Mouse (Mus musculus): ENCODE data around the gene Lama5.

Gene Lama5

DNA sequence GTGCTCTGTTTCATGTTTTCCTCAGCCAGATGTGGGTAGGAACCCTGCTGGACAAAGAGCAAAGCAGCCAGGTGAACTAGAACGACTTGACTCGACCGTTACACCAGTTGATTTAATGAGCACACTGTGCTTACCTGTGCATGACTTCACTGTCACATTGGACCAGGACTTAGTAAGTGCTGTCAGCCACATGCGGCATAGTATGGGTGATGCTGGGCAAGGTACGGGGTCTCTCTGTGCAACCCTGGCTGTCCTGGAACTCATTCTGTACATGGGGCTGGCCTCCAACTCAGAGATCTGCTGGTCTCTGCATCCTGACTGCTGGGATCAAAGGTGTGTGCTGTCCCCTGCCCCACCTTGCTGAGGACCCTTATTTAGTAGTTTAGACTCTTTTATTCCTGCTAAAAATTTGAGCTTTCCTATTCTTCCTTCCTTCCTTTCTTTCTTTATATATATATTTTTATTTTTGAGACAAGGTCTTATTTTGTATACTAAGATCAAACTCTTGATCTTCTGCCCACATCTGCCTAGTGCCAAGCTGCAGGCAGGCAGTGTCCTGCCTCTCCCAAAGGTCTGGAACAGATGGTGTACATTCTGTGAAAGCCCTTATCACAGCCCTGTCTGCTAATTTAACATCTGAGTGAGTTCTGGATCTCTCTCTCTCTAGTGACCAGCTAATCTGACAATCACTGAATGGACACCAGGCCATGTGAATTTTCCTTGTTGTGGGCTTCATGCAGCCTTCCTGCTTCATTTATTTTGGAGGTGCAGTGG, 29.0 kb upstream of the Lama5 start:
- in situ Hi-C loops (cut with MboI), result no loop called here

DNA sequence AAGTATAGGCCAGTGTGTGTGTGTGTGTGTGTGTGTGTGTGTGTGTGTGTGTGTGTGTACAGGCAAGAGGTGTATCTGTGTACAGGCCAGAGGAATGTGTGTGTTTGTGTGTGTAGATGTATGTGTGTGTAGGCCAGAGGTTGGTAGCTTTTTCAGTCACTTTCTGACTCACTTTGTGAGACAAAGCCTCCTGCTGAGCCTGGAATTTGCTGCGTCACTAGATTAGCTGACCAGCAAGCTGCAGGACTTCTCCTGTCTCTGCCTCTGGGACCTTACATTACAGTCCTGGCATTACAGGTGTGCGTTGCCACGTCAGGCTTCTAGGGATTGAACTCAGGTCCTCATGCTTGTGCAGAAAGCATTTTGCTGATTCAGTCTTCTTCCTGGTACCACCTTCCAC, 26.2 kb upstream of the Lama5 start:
- in situ Hi-C loops (cut with MboI), result no loop called here

DNA sequence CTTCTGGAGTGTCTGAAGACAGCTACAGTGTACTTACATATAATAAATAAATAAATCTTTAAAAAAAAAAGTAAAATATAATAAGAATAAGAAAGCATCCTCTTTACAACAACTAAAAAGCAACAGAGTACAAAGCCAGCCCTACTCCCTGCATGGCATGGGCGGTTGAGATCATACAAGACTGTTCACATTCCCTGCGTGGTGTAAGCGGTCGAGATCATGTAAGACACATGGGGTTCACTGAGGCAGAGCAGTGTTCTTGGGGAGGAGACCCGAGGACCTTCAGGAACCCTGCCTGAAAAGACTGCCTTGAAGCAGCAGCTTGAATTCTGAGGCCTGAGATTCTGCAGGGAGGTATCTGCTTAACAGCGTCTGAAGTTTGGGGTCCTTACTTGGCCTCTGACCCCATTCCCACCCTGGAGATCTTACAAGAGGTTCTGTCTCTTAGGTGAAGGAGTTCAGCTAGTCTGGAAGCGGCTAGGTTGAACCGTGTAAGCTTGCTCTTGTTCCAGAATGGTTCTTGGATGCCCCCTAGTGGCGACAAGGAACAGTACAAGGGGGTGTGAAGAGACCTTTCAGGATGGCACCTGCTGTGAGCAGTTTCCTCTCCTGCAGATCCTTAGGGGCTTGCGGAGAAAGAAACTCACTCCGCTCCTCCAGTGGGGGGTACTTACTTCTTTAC, 25.4 kb upstream of the Lama5 start:
- in situ Hi-C loops (cut with MboI), result no loop called here

DNA sequence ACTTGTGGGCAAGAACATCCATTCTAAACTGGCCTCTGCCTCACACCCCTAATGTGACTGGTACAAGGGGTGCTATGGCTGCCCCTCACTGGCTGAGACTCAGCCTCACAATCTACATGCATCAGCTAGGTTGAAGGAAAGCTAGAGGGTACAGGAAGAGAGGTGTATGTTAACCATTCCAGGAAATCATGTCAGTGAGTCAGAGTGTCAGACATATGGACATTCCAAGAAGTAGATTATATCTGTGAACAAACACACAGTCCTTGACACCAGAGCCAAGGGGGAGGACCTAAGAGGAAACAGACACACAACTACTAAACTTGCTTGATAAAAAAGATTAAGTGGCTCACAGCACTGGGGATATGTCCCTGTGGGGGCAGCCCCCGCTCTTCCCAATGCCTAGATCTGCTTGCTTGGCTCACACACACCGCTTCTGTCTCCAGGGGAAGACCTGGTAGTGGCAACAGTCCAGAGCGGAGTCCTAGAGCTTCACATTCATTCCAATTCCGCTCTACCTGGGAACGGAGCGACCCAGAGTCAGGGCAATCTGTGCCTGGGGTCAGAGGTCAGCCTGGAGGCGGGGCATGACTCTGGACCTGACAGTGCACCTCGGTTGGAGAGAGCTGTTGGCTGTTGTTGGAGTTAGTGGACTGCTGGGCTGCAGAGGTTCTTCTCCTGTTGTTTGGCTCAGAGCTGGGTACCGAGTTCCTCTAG, 23.4 kb upstream of the Lama5 start:
- in situ Hi-C loops (cut with MboI), result no loop called here

DNA sequence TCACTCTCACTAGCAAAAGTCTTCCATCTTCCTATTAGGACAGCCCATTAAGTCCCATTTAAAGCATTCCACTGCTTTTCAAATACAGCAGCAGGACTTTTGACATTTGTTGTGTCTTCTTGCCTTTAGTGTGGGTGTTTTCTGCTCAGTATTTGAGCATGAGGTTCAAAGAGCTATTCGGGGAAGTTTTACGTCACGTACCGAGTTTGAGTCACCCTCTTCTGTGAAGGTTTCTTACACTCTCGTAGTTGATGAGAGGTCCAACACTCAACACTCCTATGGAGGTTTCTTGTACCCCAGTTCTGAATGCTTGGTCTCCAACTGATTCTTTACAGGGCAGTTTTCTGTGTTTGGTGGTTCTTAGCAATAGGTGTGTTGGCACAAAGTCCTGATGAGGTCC, 22.3 kb upstream of the Lama5 start:
- in situ Hi-C loops (cut with MboI), result no loop called here

DNA sequence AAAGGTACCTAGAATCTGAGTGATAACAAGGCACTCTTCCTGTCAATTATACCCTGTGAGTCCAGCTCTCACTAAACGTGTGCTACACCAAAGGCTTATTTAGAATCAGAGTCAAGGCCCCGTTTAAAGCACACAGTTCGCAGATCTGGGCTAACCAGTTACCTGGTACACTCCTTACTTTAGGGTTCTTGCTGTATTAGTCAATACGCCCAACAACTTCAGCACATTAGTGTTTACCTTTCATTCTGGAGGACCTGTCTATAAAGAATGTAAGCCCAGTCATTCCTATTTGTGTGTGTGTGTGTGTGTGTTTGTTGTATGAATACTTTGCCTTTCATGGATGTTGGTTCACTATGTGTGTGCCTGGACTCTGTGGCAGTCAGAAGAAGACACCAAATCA, 17.4 kb upstream of the Lama5 start:
- in situ Hi-C loops (cut with MboI), result no loop called here

DNA sequence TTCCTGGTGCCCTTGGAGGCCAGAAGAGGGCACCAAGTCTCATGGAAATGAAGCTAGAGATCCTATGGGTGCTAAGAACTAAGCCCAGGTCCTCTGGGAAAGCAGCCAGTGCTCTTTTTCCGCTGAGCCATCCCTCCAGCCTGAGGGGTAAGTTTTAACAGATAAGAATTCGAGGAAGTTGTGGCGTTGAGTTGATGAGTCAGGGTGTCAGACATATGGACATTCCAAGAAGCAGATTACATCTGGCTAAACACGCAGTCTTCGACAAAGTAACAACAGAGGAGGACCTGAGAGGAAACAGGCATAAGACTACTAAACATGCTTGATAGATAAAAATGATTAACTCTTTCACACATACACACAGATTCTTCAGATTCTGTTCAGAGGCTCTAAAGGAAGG, 12.9 kb upstream of the Lama5 start:
- in situ Hi-C loops (cut with MboI), result no loop called here

DNA sequence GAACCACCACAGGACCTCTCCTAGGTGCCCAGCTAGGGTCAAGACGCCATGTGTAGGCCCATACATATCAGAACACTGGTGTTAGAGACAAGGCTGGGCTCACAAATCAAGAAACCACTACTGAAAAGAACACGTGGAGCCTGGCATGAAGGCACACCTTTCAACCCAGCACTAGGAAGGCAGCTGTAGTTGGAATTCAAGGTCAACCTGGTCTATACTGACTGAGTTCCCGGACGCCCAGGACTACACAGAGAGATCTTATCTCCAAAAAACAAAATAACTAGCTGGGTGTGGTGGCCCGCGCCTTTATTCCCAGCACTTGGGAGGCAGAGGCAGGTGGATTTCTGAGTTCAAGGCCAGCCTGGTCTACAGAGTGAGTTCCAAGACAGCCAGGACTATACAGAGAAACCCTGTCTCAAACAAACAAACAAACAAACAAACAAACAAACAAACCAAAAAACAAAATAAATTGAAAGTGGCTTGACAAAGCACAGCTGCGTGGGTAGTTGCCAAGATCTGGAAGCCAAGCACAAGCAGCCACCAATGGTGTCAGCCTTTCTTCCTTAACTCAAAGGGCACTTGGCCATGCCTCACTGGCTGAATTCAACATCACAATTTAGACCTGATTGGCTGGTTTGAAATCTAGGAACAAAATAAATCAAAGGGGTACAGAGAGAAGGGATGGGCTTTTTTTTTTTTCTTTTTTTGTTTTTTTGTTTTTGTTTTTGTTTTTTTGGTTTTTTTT, 12.1 kb upstream of the Lama5 start:
- in situ Hi-C loops (cut with MboI), result no loop called here

DNA sequence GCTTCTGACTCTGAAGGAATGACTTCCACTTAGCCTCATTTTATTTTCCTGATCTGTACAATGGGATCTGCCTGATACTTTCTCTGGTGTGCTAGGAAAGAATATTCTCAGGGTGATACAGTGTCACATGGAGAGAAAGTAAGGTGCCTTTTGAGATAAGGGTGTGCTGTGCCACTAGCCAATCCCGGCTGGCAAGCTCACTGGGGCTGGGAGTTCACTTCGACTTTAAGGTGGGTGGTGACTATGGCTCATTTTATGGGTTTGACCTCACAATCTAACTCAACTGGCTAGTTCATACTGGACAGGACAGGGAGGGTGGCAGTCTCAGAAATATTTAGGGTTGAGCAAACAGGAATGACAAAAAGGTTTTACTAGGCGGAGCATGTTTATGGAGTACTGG, 11.3 kb upstream of the Lama5 start:
- in situ Hi-C loops (cut with MboI), result no loop called here

DNA sequence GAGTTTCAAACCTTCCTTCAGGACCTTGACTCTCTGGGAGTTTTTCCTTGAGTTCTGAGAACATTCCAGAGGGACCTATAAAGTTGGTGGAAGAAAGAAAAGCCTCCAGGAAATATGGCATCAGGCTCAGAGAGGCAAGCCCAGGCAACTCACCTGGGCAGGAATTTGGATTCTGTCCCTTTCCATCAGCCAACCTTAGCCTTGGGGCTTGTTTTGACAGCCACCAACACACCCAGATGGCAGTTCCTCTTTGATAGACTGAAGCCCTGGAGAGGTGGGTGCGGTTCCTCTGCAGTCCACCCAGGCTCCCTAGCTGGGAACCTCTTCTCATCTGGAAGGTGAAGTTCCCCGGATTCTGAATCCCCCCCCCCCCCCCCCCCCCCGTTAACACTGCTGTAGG, 10.8 kb upstream of the Lama5 start:
- in situ Hi-C loops (cut with MboI), result no loop called here

DNA sequence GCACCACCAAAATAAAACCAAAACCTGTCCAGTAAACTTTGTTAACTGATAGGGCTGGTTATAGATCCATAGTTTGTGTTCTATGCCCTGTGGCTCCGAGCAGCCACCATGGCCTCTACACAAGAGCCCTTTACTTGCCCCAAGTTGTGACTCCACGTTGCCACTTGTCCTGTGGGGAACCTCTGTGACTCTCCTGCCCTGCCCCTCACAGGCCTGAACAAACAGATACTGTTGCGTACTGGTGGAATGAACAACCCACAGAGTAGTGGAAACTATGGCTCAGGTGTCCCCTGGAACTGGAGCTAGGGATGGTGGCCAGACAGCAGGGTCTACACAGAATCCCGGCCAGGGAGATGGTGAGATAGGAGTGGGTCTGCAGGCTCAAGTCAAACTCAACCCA, 10.1 kb upstream of the Lama5 start:
- in situ Hi-C loops (cut with MboI), result no loop called here

DNA sequence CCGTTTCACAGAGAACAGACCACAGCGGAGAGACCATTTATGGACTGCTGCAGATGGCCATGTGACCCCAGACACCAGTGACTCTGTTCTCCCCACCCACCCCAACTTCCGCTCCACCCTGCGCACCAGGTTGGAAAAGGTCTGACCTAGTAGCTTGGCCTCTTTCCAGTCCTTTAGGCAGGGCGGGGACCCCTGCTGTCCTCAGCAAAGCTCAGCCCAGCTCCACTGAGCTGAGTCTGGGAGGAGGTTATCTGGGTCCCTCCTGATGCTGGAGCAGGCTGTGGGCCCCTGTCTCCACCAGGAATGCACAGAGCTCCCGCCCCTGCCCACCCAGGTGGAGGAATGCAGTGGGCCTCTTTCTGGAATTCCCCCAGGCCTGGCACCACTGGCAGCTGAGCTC, 9.3 kb upstream of the Lama5 start:
- in situ Hi-C loops (cut with MboI), result no loop called here

DNA sequence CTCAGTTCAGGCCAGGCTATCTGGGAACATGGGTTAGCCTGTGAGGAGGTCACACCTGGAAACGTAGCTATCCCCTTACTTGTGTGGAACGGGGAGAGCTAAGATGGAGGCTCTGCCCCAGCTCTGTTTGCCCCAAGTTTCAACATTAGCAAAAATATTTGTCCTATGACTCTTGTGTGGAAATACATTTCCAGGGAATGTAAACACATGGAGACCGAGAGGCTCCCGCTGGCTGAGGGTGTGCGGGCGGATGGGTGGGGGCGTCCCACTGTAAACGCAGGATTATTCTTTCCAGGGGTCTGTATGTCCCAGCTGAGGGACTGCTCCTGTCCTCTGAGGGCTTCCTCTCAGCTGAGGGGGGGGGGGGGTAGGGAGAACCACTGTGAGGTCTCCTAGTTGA, 8.7 kb upstream of the Lama5 start:
- in situ Hi-C loops (cut with MboI), result no loop called here

DNA sequence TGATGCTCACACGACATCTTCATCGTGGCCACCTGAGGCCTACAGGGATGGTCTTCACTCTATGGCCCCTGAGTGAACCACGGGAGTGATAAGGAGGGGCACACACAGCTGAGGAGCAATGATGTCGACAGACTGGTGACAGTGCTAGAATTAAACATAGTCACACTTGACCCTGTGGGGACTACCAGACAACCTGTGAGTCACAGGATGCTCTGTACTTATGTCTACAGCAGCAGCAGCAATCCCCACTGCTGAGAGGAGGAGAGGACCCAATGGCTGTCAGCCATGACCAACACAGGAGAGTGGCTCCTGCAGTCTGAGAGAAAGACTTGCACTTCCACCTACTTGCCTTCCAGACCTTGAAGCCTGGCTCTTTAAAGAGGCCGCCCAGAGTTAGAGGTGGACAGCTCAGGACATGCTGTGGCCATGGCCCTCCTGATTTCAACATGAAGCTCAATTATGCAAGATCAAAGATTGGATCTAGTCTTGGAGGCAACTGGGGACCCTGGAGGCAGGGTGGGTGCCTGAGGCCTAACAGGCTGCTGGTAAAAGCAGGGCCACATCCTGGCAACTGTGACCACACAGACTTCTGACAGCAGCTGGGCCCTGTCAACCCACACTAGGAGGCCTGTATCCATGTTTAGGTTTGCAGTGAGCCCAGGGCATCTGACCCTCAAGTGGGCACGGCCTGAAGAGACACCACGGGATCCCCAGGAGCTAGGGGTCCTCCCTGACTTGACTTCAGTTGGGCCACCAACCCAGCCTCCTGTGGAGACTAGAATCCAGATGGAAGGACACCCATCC, 7.6 kb upstream of the Lama5 start:
- in situ Hi-C loops (cut with MboI), result no loop called here

DNA sequence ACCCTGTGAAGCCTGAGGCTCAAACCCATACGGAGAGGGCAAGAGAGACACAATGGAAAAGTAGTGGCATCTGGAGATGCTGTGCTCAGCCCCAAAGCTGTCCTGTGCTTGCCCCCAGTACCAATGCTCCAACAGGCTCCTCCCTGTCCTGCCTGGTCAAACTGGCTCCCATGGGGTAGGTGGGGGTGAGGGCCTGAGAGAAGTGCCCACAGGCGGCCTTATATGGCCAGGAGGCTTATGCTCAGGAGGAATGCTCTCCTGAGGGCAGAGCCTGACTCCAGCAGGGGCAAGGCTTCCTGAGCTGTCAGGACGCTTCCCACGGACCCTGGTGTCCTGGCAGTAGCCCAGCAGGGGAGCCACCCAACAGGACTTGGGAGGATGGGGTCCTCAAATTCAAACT, 4.8 kb upstream of the Lama5 start:
- in situ Hi-C loops (cut with MboI), result no loop called here

DNA sequence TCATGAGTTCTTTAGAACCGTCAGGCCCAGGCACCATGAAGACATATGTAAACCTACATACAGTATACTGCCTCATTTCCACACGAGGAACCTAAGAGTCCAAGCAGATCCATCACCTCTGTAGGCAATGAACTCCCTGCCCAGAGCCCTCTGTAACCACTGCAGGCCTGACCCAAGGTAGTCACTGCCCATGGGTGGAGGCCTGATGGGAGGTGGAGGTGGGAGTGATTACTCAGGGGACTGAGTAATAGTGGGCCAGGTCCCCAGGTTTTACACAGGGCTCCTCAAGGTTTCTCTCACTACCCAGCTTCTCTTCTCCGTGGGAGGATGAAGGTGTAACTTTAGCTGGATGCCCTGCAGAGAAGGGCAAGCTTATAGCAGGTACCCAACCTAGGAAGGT, 3.5 kb upstream of the Lama5 start:
- in situ Hi-C loops (cut with MboI), result no loop called here

DNA sequence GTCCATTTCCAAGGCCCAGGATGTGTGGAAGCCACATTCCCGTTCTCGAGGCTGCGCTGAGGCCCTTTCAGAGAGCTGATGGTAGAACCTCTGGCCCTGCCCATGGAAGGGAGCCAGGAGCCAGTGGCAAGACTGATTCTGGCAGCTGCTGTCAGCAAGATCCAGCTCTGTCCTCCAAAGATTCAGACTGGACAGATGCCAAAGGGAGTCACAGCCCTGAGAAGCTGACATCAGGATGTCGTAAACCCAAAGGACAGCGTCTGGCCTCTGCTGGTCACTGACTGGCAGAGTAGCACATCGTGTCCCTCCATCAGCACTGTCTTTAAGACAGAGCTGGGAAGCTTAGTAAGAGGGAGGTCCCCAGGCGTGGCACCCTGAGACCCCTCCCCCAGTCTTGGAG, 2.9 kb upstream of the Lama5 start:
- in situ Hi-C loops (cut with MboI), result no loop called here

DNA sequence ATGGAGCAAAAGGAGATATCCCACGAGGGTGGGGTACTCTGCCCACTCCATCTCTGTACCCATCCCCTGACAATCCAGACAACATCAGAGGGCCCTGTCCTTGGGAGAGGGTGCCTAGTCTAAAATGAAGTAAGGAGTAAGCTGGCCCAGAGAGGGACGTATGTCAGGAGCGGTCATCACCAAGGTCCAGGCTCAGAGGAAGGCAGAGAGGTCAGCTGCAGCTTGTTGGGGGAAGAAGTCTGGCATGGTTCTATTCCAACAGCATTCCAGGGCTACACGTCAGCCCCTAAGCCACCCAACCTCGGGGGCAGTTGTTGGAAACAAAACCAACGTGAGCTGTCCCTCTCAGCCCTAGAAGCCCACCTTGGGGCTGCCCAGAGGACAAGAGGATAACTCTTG, 2.4 kb upstream of the Lama5 start:
- in situ Hi-C loops (cut with MboI), result no loop called here

DNA sequence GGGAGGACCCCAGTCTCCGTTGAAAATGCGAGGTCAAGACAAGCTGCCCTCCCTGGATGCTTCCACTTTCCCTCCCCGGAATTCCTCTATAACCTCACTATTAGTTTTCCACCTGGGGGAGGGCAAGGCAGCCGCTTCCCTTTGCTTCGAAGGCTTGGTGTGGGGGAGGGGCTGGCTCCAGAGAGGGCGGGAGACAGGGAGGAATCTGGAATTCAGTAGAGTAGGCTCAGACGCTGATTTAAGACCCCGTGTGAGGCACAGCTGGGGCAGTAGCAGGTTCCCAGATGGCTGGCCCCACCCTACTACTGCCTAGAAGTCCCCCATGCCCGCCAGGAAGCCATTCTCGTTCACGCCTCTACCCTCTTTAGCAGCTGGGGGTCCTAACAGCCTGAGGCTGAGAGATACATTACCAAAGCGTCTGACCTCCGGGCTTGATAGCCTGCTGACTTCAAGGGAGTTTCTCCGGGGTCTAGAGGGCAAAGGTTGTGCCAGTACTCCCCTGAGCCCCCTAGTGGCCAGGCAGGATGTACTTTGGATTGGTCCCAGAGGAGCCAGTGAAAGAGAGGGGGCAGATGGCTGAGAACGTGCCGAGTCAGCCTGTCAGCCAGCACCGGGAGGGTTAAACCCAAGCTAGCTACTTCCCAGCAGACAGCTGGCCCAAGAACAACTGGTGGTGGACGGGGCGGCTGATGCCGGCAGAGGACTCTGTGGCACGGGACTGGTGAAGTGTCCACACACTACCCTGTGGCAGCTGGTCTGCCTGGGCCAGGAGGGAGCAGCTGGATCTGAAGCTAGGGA, 1.8 kb upstream of the Lama5 start:
- in situ Hi-C loops (cut with MboI), result no loop called here

DNA sequence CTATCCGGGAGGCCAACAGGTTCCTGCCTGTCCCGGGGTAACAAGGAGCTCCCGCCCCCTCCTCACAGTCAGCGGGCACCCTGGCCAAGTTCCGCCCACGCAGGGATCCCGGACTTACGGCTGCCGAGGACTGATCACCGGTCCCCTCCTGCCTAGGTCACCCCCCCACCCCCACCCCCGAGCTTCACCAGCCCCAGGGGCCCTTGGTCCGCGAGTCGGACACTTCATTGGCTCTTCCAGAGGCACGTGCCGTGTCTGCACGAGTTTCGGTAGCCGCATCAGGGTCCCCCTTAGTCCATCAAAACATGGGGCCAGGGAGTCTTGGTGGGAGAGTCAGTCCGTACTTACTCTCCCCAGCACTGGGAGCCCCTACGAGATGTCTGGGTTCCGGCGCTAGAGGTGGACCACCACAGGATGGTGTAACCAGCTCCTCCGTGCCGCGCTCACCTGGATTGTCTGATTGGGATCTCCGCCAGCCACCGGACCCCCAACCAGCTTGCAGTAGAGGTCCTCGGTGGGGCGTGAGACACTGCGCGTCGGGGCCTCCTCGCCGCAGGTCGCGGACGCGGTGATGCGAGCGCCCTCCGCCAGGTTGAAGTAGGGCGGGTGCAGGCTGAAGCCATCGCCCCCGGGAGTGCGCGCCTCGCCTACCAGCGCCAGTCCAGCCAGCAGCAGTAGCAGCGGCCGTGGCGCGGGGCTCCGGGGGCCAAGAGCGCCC, 456 bp downstream of the Lama5 start:
- in situ Hi-C loops (cut with MboI), result no loop called here

All from mature B cell (primary cell).